Mouse (Mus musculus) thymus, postnatal 10 days (tissue): ENCODE data around the gene Noxo1.
A peak's percentile ranks its signal among the peaks of the same experiment; 100 is the strongest.
"Not testable (repeated sequence)": the region's sequence is repeated elsewhere in the genome, so short reads cannot be mapped to it uniquely, and the experiment has no call there.

ENCODE experiments used
- DNase-seq, 2 experiments: peaks; one replicate each; pipeline ENCODE4 v3.0.0; 2021; ENCODE audit warnings: low spot score in 2 of 2

Gene Noxo1

GRCm38 (mm10) chr17:24676877-24677276 is 19.2 kb upstream of the Noxo1 start:
- DNase-seq, result no peak

GRCm38 (mm10) chr17:24677500-24678080 is 18.4 kb upstream of the Noxo1 start:
- no peak for DNase-seq

- peak; percentile 31 to 33 for DNase-seq
Measured at GRCm38 (mm10) chr17:24686514-24686913, 9.5 kb upstream of the Noxo1 start.

GRCm38 (mm10) chr17:24687146-24687595 is 8.9 kb upstream of the Noxo1 start:
- DNase-seq, result peak; percentile 42 to 47

- DNase-seq, result no peak
Measured at GRCm38 (mm10) chr17:24687599-24687998, 8.4 kb upstream of the Noxo1 start.

GRCm38 (mm10) chr17:24689251-24690081 is 6.6 kb upstream of the Noxo1 start, which contains the start of gene Syngr3:
TSS of gene Syngr3 (minus strand) at chr17:24689955.
- DNase-seq, result no peak

GRCm38 (mm10) chr17:24692385-24692784 is 3.6 kb upstream of the Noxo1 start:
- DNase-seq, result no peak

- DNase-seq, result no peak
Measured at GRCm38 (mm10) chr17:24695326-24696010, 566 bp upstream of the Noxo1 start.

- no peak for DNase-seq
Measured at GRCm38 (mm10) chr17:24697985-24698384, 2.0 kb downstream of the Noxo1 start.

- DNase-seq, result no peak
Measured at GRCm38 (mm10) chr17:24698715-24699114, 2.7 kb downstream of the Noxo1 start.

GRCm38 (mm10) chr17:24699473-24699872 is 3.4 kb downstream of the Noxo1 start:
- no peak for DNase-seq

- no peak for DNase-seq
Measured at GRCm38 (mm10) chr17:24701251-24701650, 5.2 kb downstream of the Noxo1 start.

- DNase-seq, result no peak
Measured at GRCm38 (mm10) chr17:24705821-24706220, 9.8 kb downstream of the Noxo1 start.

- peak; percentile 86 to 88 for DNase-seq
Measured at GRCm38 (mm10) chr17:24706982-24707800, 11.2 kb downstream of the Noxo1 start, which contains the start of gene Tbl3. TSS of gene Tbl3 (minus strand) at chr17:24707660.

GRCm38 (mm10) chr17:24707801-24708425 is 11.9 kb downstream of the Noxo1 start:
- DNase-seq, result no peak

GRCm38 (mm10) chr17:24708646-24709045 is 12.6 kb downstream of the Noxo1 start:
- peak in 1 of 2 experiments; percentile 29 for DNase-seq

- DNase-seq, result no peak
Measured at GRCm38 (mm10) chr17:24715556-24715955, 19.5 kb downstream of the Noxo1 start.

GRCm38 (mm10) chr17:24716166-24716682 is 20.2 kb downstream of the Noxo1 start:
- no peak for DNase-seq

- DNase-seq, result no peak
Measured at GRCm38 (mm10) chr17:24717943-24718342, 21.9 kb downstream of the Noxo1 start, which contains the start of the genes Rnf151 and Rps2. TSS of gene Rnf151 (minus strand) at chr17:24718063. TSS of gene Rps2 (plus strand) at chr17:24718116.

GRCm38 (mm10) chr17:24718938-24719337 is 22.9 kb downstream of the Noxo1 start:
- DNase-seq, result not testable (repeated sequence)
